Mouse (Mus musculus) megakaryocyte progenitor cell, adult 5-6 weeks (primary cell): Measurements from ENCODE around the gene Gm3173. TPM values are rescaled to one million over a fixed set of nuclear protein-coding genes. Genes with fewer than 3 reads are reported as not detected.
"Not testable (repeated sequence)": the region's sequence is repeated elsewhere in the genome, so short reads cannot be mapped to it uniquely, and the experiment has no call there.

Experiments used
- ATAC-seq: replicated peaks from 2 replicates; pipeline ENCODE4 v1.8.0; 2016; ENCODE audit warnings: mild to moderate bottlenecking, moderate TSS enrichment, inconsistent platforms; ENCODE audit not compliant: poor library complexity
- total RNA-seq, 2 experiments: library from RNA; stranded (forward) in 1 of 2; stranded (reverse) in 1 of 2; fragments of 157-497, 149-512 nt in 1 of 2; fragments of 200-1000 nt in 1 of 2; gene quantifications; 2 replicates each; pipeline versions ENCODE4 v1.2.3 to v1.2.4; 2015 to 2017

Gene Gm3173
- 0.72 TPM in 1 of 2 replicates, not detected in the other for total RNA-seq (2015)
- total RNA-seq (2017) = not detected in 2 replicates

DNA sequence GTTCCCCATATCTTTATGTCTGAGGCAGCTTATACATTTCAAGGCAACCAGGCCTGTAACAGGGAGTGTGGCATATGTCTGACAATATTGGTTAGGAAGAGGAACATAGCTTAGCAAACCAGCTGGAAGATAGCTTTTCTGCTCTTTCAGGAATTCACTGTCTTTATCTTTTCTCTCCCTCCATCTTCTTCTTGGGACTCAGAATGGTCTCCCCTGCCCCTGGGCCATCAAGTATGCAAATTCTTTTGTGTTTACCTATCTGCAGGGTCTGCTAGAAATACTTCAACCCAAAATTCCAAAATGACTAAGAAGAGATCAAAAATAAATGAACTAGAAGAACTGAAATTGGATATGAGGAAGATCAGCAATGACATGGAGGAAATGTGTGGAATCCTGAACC, at the start of gene Gm3173:
TSS of gene Gm3173 (plus strand) at position 301 of the 400 bp plus-strand sequence.
- not testable (repeated sequence) for ATAC-seq

GRCm38 (mm10) chr14:4385606-4386005, 45.2 kb upstream of the Gm3173 start:
- ATAC-seq = not testable (repeated sequence)

DNA sequence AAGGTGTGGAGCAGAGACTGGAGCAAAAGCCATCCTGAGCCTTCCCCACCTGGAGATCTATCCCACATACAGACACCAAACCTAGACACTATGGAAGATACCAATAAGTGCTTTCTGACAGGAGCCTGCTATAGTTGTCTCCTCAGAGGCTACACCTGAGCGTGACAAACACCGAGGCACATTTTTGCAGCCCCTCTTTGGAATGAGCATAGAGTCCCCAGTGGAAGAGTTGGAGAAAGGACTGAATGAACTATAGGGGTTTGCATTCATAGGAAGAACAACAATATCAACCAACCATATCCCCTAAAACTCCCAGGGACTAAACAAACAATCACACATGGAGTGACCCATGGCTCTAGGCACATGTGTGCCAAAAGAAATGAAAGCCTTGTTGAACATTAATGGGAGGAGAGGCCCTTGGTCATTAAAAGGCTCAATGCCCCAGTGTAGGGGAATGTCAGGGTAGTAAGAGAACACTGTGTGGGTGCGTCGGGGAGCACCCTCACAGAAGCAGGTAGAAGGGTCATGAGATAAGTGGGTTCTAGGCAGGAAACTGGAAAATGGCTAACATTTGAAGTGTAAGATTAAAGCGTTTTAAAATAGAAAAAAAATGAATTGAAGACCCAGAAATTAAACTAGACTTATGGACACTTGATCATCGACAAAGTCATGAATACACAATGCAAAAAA, 37.8 kb upstream of the Gm3173 start:
- not testable (repeated sequence) for ATAC-seq

GRCm38 (mm10) chr14:4397226-4397625, 33.6 kb upstream of the Gm3173 start, which contains the start of gene Gm3159:
Gene Gm3159, plus strand, starts transcription at chr14:4397526.
- not testable (repeated sequence) for ATAC-seq

- ATAC-seq = not testable (repeated sequence)
These were observed 32.2 kb upstream of the Gm3173 start for GRCm38 (mm10) chr14:4398624-4399023.

- not testable (repeated sequence) for ATAC-seq
These were observed 30.5 kb upstream of the Gm3173 start for GRCm38 (mm10) chr14:4400115-4400789.

DNA sequence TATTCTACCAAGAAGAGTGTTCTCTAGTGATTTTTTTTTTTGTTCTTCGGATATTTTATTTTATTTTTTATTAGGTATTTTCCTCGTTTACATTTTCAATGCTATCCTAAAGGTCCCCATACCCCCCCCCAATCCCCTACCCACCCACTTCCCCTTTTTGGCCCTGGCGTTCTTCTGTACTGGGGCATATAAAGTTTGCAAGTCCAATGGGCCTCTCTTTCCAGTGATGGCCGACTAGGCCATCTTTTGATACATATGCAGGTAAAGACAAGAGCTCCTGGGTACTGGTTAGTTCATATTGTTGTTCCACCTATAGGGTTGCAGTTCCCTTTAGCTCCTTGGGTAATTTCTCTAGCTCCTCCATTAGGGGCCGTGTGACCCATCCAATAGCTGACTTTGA, 29.5 kb upstream of the Gm3173 start:
- ATAC-seq = not testable (repeated sequence)

DNA sequence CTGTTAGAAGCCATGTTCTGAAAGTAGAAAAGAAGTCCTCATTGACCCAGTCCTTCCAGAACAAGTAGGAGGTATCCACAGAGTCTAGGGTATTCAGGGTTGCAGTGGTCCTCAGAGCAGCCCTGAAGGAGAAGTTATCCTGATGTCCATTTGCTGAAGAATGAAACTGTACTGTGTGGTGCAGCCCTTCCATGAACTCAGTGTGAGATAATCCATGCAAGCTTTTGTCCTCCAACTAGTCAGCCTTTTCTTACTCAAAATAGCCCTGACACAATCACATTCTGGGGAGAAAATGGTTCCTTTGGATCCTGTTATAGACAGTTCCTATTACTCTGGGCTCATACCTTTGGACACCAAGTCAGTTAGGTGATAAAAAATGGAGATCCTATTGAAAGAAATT, 27.0 kb upstream of the Gm3173 start:
- not testable (repeated sequence) for ATAC-seq

DNA sequence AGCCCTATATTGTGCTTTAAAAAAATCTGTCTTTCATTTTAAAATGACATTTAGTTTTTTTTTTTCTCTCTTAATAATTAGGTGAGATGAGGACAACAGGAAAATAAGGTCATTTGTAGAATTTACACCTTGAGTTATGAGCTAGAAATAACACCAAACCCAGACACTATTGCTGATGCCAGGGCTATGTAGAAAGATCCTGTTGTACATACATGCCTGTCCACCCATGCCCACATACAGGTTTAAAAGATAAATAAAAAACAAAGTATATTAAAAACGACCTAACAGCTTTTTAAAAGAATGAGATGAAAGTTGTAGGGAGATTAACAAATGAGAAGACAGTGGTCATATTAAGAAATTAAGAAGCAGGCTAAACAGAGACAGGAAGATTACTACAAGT, 20.9 kb upstream of the Gm3173 start:
- ATAC-seq = not testable (repeated sequence)

DNA sequence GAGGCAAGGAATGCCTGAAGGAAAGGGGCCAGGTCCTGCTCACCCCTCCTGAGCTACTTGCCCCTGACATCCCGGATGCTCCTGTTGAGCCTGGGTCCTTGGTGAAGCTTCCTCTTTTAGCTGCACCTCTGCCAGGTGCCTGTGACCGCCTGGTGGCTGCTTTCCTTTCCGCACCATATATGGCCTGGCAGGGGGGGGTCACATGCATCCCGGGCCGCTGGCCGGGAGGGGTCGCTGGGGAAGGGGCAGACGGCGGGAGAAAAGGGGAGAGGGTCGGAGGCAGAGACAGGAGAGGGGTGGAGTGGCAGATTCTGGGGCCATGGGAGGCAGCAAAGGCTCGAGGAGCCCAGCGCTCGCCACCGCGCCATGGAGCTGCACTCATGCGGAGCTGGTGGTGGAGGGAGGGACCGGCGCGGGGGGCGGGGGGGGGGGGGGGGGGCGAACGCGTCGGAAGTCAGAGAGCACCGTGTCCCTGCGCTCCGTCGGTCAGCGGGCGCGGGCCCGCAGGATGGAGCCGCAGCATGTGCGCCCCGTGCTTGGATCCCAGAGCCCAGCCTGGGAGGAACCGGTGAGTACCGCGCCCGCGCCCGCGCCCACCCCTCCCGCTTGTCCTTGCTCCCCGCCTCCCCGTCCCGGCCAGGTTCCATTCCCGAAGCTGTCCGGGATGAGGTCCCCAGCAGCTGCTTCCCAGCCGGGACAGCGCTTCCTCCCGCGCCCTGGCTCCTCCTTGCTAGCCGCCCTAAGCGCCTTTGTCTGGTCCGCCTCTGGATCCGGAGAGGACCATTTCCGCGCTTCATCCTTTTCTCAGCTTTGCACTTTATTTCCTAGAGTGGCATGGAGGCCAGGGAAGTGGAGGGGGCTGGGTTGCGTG, 15.6 kb upstream of the Gm3173 start, which contains the start of gene Gm3164:
TSS of gene Gm3164 (plus strand) at position 484 of the 871 bp plus-strand sequence.
- ATAC-seq = not testable (repeated sequence)

DNA sequence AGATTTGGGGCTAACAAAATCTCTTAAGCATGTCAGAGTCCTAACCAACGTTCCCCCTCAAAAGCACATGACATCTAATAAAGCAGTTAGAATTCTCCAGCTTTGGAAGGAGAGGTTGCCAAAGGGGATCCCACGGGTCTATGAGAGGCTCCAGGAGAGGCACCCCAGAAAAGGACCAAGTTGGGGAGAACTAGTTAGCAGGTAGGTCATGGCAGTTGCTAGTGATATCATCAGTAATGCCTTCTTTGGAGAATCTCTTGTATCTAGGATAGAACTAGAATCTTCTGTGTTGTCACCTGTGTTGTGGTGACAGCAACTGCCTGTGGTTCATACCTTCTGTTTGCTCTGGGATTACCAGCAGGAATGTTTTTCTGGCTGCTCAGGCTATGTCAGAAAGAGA, 50.7 kb downstream of the Gm3173 start, which contains the start of gene Gm3182:
TSS of gene Gm3182 (plus strand) at position 301 of the 400 bp plus-strand sequence.
- ATAC-seq = not testable (repeated sequence)

DNA sequence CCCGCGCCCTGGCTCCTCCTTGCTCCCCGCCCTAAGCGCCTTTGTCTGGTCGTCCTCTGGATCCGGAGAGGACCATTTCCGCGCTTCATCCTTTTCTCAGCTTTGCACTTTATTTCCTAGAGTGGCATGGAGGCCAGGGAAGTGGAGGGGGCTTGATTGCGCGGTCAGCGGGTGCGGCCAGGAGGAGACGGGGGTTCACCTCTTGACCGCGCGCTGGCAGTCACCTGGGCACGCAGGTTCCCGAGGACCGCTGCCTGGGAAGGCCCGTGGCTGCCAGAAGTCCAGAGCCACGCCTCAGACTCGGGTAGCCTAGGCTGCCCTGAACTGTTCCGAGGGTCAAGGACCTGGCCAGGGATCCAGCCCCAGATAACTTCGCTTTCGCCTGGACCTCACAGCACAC, 68.6 kb downstream of the Gm3173 start:
- not testable (repeated sequence) for ATAC-seq

DNA sequence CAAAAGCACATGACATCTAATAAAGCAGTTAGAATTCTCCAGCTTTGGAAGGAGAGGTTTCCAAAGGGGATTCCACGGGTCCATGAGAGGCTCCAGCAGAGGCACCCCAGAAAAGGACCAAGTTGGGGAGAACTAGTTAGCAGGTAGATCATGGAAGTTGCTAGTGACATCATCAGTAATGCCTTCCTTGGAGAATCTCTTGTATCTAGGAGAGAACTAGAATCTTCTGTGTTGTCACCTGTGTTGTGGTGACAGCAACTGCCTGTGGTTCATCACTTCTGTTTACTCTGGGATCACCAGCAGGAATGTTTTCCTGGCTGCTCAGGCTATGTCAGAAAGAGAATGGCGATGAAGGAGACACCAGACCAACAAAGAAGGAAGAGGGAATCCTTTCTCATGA, 124.3 kb downstream of the Gm3173 start, which contains the start of gene Gm3047:
TSS of gene Gm3047 (plus strand) at position 301 of the 400 bp plus-strand sequence.
- ATAC-seq = not testable (repeated sequence)

Other genes starting within 250 kb of the Gm3173 start
- not detected in 2 replicates for gene Gm2974, start 248.4 kb upstream of the Gm3173 start, total RNA-seq (2015)
- 0.64 TPM in 1 of 2 replicates, not detected in the other for gene Gm2974, start 248.4 kb upstream of the Gm3173 start, total RNA-seq (2017)
- not detected in 2 replicates for gene Gm3138, start 181.4 kb upstream of the Gm3173 start, total RNA-seq (2015)
- not detected in 2 replicates for gene Gm3138, start 181.4 kb upstream of the Gm3173 start, total RNA-seq (2017)
- gene Gm3149, start 113.7 kb upstream of the Gm3173 start, total RNA-seq (2015) = not detected in 2 replicates
- not detected in 2 replicates for gene Gm3149, start 113.7 kb upstream of the Gm3173 start, total RNA-seq (2017)
- not detected in 2 replicates for gene 2610042L04Rik, start 96.2 kb upstream of the Gm3173 start, total RNA-seq (2015)
- gene 2610042L04Rik, start 96.2 kb upstream of the Gm3173 start, total RNA-seq (2017) = not detected in 2 replicates
- not detected in 2 replicates for gene Gm3159, start 33.5 kb upstream of the Gm3173 start, total RNA-seq (2015)
- not detected in 2 replicates for gene Gm3159, start 33.5 kb upstream of the Gm3173 start, total RNA-seq (2017)
- gene Gm3164, start 15.5 kb upstream of the Gm3173 start, total RNA-seq (2015) = not detected in 2 replicates
- not detected in 2 replicates for gene Gm3164, start 15.5 kb upstream of the Gm3173 start, total RNA-seq (2017)
- gene Gm3182, start 50.8 kb downstream of the Gm3173 start, total RNA-seq (2015) = not detected in 2 replicates
- not detected in 2 replicates for gene Gm3182, start 50.8 kb downstream of the Gm3173 start, total RNA-seq (2017)
- gene Gm3047, start 124.4 kb downstream of the Gm3173 start, total RNA-seq (2015) = not detected in 2 replicates
- not detected in 2 replicates for gene Gm3047, start 124.4 kb downstream of the Gm3173 start, total RNA-seq (2017)
- gene Gm8159, start 201.4 kb downstream of the Gm3173 start, total RNA-seq (2015) = not detected in 2 replicates
- gene Gm8159, start 201.4 kb downstream of the Gm3173 start, total RNA-seq (2017) = not detected in 2 replicates
- not detected in 2 replicates for gene Gm3239, start 233.2 kb downstream of the Gm3173 start, total RNA-seq (2015)
- not detected in 2 replicates for gene Gm3239, start 233.2 kb downstream of the Gm3173 start, total RNA-seq (2017)